Mouse (Mus musculus) CH12.LX (cell line): ENCODE measurements at regions not wholly inside any gene's neighbourhood (a gene's known extent, or its start where the extent isn't known, plus 50 kb on each side); places are given as distances from the start of the nearest gene placed in this dataset.

Experiments used
- DNase-seq: peaks from one replicate; pipeline ENCODE4 v3.0.0-alpha.2; 2013; ENCODE audit errors: extremely low read depth
- H3K27ac ChIP-seq: 2 replicates; pipeline ENCODE4 v1.5.1; 2012; ENCODE audit warnings: low read depth, mild to moderate bottlenecking, control low read depth, moderate library complexity; ENCODE audit not compliant: insufficient read depth
- H3K27me3 ChIP-seq: replicated peaks from 2 replicates; pipeline ENCODE3; 2012; ENCODE audit warnings: inconsistent platforms
- H3K36me3 ChIP-seq, 2 experiments: replicated peaks in 1 of 2; 2 replicates each; pipeline versions ENCODE3 to v1.6.1; 2012; ENCODE audit warnings: inconsistent platforms in 1 of 2, low read length in 1 of 2, mild to moderate bottlenecking in 1 of 2, mixed read lengths in 1 of 2, moderate library complexity in 1 of 2; ENCODE audit not compliant: control insufficient read depth in 1 of 2, insufficient read depth in 1 of 2
- H3K4me1 ChIP-seq, 2 experiments: 2 replicates each; pipeline ENCODE4 v1.6.1; 2012; ENCODE audit warnings: inconsistent platforms in 1 of 2, moderate library complexity in 1 of 2; ENCODE audit not compliant: insufficient read depth in 2 of 2, control insufficient read depth in 1 of 2
- H3K4me2 ChIP-seq: 2 replicates; pipeline ENCODE4 v1.6.1; 2012; ENCODE audit warnings: low read depth, mild to moderate bottlenecking, control low read depth; ENCODE audit not compliant: poor library complexity, insufficient read depth, severe bottlenecking
- H3K4me3 ChIP-seq, 3 experiments: fragments of 150-350 bp in 1 of 3; sonication (generic) in 1 of 3; replicated peaks in 1 of 3; 2 replicates each; pipeline versions ENCODE3 to v1.5.1; 2011 to 2012; ENCODE audit warnings: low read depth in 2 of 3, low read length in 2 of 3, mild to moderate bottlenecking in 2 of 3, moderate library complexity in 2 of 3, control low read depth in 1 of 3, improper control_type of control experiment in 1 of 3, inconsistent platforms in 1 of 3, mixed read lengths in 1 of 3; ENCODE audit not compliant: poor library complexity in 1 of 3
- H3K79me2 ChIP-seq: replicated peaks from 2 replicates; pipeline ENCODE4 v1.6.1; 2012; ENCODE audit warnings: mild to moderate bottlenecking, moderate library complexity; ENCODE audit not compliant: control insufficient read depth, poor library complexity, insufficient read depth, severe bottlenecking; ENCODE audit errors: extremely low read depth
- H3K9ac ChIP-seq: 2 replicates; pipeline ENCODE4 v1.6.1; 2012; ENCODE audit warnings: low read depth, mild to moderate bottlenecking, control low read depth, moderate library complexity; ENCODE audit not compliant: insufficient read depth
- H3K9me3 ChIP-seq: replicated peaks from 2 replicates; pipeline ENCODE3; 2012; ENCODE audit warnings: low read length, inconsistent platforms, mixed read lengths
- BHLHE40 ChIP-seq: IDR thresholded peaks from 2 replicates; pipeline ENCODE4 v1.6.1; 2011; ENCODE audit warnings: mild to moderate bottlenecking, low read depth, low read length, improper control_type of control experiment
- CTCF ChIP-seq, 2 experiments: IDR thresholded peaks in 1 of 2; conservative IDR thresholded peaks in 1 of 2; 2 replicates each; pipeline ENCODE4 v1.5.1; 2011 to 2012; ENCODE audit warnings: low read depth in 2 of 2, low read length in 2 of 2, improper control_type of control experiment in 1 of 2, inconsistent platforms in 1 of 2, mild to moderate bottlenecking in 1 of 2, moderate library complexity in 1 of 2
- ELF1 ChIP-seq: IDR thresholded peaks from 2 replicates; pipeline ENCODE4 v1.6.1; 2014; ENCODE audit warnings: low read depth, mild to moderate bottlenecking, inconsistent platforms, low read length, improper control_type of control experiment
- EP300 ChIP-seq: IDR thresholded peaks from 2 replicates; pipeline ENCODE4 v1.6.1; 2011; ENCODE audit warnings: low read length, improper control_type of control experiment
- GABPA ChIP-seq: IDR thresholded peaks from 2 replicates; pipeline ENCODE4 v1.6.1; 2012; ENCODE audit warnings: low read depth, low read length, improper control_type of control experiment, inconsistent platforms; ENCODE audit not compliant: insufficient replicate concordance
- IRF4 ChIP-seq: IDR thresholded peaks from 2 replicates; pipeline ENCODE4 v1.6.1; 2014; ENCODE audit warnings: low read depth, mild to moderate bottlenecking, inconsistent platforms, low read length, improper control_type of control experiment
- JUN ChIP-seq: IDR thresholded peaks from 2 replicates; pipeline ENCODE4 v1.6.1; 2011; ENCODE audit warnings: low read depth, mild to moderate bottlenecking, low read length, improper control_type of control experiment, moderate library complexity; ENCODE audit not compliant: insufficient read depth
- KAT2A ChIP-seq: IDR thresholded peaks from 2 replicates; pipeline ENCODE4 v1.6.1; 2012; ENCODE audit warnings: low read length, improper control_type of control experiment, inconsistent platforms; ENCODE audit not compliant: insufficient replicate concordance
- MAFK ChIP-seq: IDR thresholded peaks from 2 replicates; pipeline ENCODE4 v1.6.1; 2011; ENCODE audit warnings: low read length, improper control_type of control experiment; ENCODE audit not compliant: insufficient replicate concordance
- MAZ ChIP-seq: IDR thresholded peaks from 2 replicates; pipeline ENCODE4 v1.6.1; 2012; ENCODE audit warnings: low read depth, mild to moderate bottlenecking, inconsistent platforms, low read length, improper control_type of control experiment, moderate library complexity
- MEF2A ChIP-seq: IDR thresholded peaks from 2 replicates; pipeline ENCODE4 v1.6.1; 2014; ENCODE audit warnings: low read depth, mild to moderate bottlenecking, inconsistent platforms, low read length, improper control_type of control experiment, borderline replicate concordance
- POLR2A ChIP-seq: IDR thresholded peaks from 2 replicates; pipeline ENCODE4 v1.6.1; 2011; ENCODE audit warnings: low read depth, mild to moderate bottlenecking, improper control_type of control experiment, low read length
- RCOR1 ChIP-seq: conservative IDR thresholded peaks from 2 replicates; pipeline ENCODE4 v1.6.1; 2012; ENCODE audit warnings: low read depth, mild to moderate bottlenecking, inconsistent platforms, low read length, improper control_type of control experiment
- SIN3A ChIP-seq: IDR thresholded peaks from 2 replicates; pipeline ENCODE4 v1.6.1; 2012; ENCODE audit warnings: low read length, improper control_type of control experiment, inconsistent platforms
- SMC3 ChIP-seq: IDR thresholded peaks from 2 replicates; pipeline ENCODE4 v1.6.1; 2011; ENCODE audit warnings: low read depth, low read length, improper control_type of control experiment
- UBTF ChIP-seq: IDR thresholded peaks from 2 replicates; pipeline ENCODE4 v1.6.1; 2012; ENCODE audit warnings: low read depth, mild to moderate bottlenecking, inconsistent platforms, low read length, improper control_type of control experiment, moderate library complexity
- USF1 ChIP-seq: IDR thresholded peaks from 2 replicates; pipeline ENCODE4 v1.6.1; 2014; ENCODE audit warnings: low read depth, mild to moderate bottlenecking, inconsistent platforms, low read length, improper control_type of control experiment
- USF2 ChIP-seq: conservative IDR thresholded peaks from 2 replicates; pipeline ENCODE4 v1.6.1; 2011; ENCODE audit warnings: low read depth, low read length, improper control_type of control experiment
- ZC3H11A ChIP-seq: IDR thresholded peaks from 2 replicates; pipeline ENCODE4 v1.6.1; 2012; ENCODE audit warnings: low read depth, mild to moderate bottlenecking, inconsistent platforms, low read length, improper control_type of control experiment
- ZKSCAN1 ChIP-seq: IDR thresholded peaks from 2 replicates; pipeline ENCODE4 v1.6.1; 2012; ENCODE audit warnings: low read depth, inconsistent platforms, low read length, improper control_type of control experiment, borderline replicate concordance
- ZNF384 ChIP-seq: IDR thresholded peaks from 2 replicates; pipeline ENCODE4 v1.6.1; 2012; ENCODE audit warnings: low read depth, low read length, improper control_type of control experiment, inconsistent platforms
- dilution Hi-C: fragments of 300-500 bp; cut with MboI; formaldehyde crosslinking; loops from 2 replicates; pipeline ENCODE4 v1.14.3; 2020; ENCODE audit warnings: low sequenced_read_pairs; ENCODE audit not compliant: extremely low pct_unique_long_range_greater_than_20kb, extremely low pct_ligation_motif_present
- in situ Hi-C: fragments of 300-500 bp; cut with MboI; formaldehyde crosslinking; loops from 3 replicates; pipeline ENCODE4 v1.14.3; 2019; ENCODE audit warnings: low sequenced_read_pairs, low pct_ligation_motif_present, low pct_unique_long_range_greater_than_20kb, mixed read lengths

GRCm38 (mm10) chr10:92600116-92600515 is 122.1 kb downstream of the Nedd1 start:
- Histone ChIP-seq H3K9me3 (no peaks in the 10 kb centered on the region), H3K4me3 (no peak overlapping the region), H3K36me3 (no peaks in the 10 kb centered on the region), H3K4me1 (peaks cover 0 to 8% of the 10 kb centered on the region in 2 experiments; a peak in 2 of 4 replicates), H3K4me2 (no peak overlapping the region; the same call in 1 of the 2 replicates), H3K79me2 (no peaks in the 10 kb centered on the region), H3K9ac (no peak overlapping the region), H3K27ac (no peak overlapping the region), H3K27me3 (no peaks in the 10 kb centered on the region)
- no peak for DNase-seq
- in situ Hi-C loops (no loop called here), dilution Hi-C loops (no loop called here)
- TF ChIP-seq JUN (no peak), ELF1 (no peak), RCOR1 (no peak)

GRCm38 (mm10) chr10:92595496-92596355 is 126.5 kb downstream of the Nedd1 start:
- H3K27me3 ChIP-seq, result no peaks in the 10 kb centered on the region
- H3K27ac ChIP-seq, result no peak overlapping the region
- H3K79me2 ChIP-seq, result no peaks in the 10 kb centered on the region
- no peaks in the 10 kb centered on the region for H3K9me3 ChIP-seq
- H3K4me1 ChIP-seq, result peaks cover 0 to 10% of the 10 kb centered on the region in 2 experiments; a peak in 2 of 4 replicates
- no peaks in the 10 kb centered on the region for H3K36me3 ChIP-seq
- TF ChIP-seq MEF2A, result no peak
- TF ChIP-seq GABPA, result no peak
- TF ChIP-seq KAT2A, result no peak
- TF ChIP-seq ZC3H11A, result no peak
- no peak for TF ChIP-seq SIN3A
- no peak for TF ChIP-seq POLR2A
- TF ChIP-seq BHLHE40, result no peak
- no peak for TF ChIP-seq ZNF384
- TF ChIP-seq USF1, result no peak
- no peak for TF ChIP-seq SMC3
- TF ChIP-seq MAZ, result no peak
- no peak for TF ChIP-seq EP300
- TF ChIP-seq MAFK, result no peak
- TF ChIP-seq CTCF (conservative IDR thresholded peaks at IDR 0.05 in 1 of 2, IDR thresholded peaks at IDR 0.05 in 1 of 2; ENCODE audit: low read depth in 2 of 2, low read length in 2 of 2), result no peak
- TF ChIP-seq UBTF, result no peak
- no peak for TF ChIP-seq RCOR1
- TF ChIP-seq ZKSCAN1, result no peak
- no peak for TF ChIP-seq IRF4
- TF ChIP-seq USF2, result no peak
- no peak for DNase-seq
- dilution Hi-C loops (no loop called here), in situ Hi-C loops (no loop called here)
- H3K9ac ChIP-seq, result no peak overlapping the region
- H3K4me2 ChIP-seq, result no peak overlapping the region
- H3K4me3 ChIP-seq, result no peak overlapping the region
